29 mouse cellular contexts compared by ENCODE assay signal in the genomic region with DNA sequence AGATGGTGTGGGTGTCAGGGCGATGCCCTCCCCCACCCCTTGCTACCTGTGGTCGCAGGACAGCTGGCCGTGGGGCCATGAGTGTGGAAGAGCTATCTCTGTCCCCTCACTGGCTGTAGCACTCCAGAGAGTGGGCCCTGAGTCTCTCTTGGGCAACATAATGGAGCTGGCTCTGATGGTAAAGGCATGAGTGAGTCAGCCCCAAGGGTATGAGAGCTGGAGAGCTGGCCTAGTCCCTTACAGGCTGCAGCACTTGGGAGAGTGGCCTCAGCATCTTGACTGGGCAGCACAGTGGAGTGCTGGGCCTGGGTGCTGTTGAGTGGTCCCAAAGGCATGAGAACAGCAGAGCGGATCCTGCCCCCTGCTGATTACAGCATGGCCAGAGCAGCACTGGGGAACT.
DNase-seq lines count a peak whose midpoint lies in the region; ATAC-seq and TF ChIP-seq lines count a peak whose summit lies in the region.
"Had no signal": no experiment of that assay in that cellular context is flagged by ENCODE, and none has a peak within 500 bp of the region (broad histone marks: within the 10 kb centered on the region; RNA-seq: fewer than 3 reads in every experiment).

No protein-coding gene starts in this region.

- no peak overlapping the region for H3K4me3 ChIP-seq in forebrain, embryonic 10.5 days
- H3K4me3 ChIP-seq in forebrain, embryonic 12.5 days (replicated peaks), result no peak overlapping the region
- H3K4me3 ChIP-seq in hindbrain, embryonic 12.5 days, result no peak overlapping the region
- no peak overlapping the region for H3K4me3 ChIP-seq in hindbrain, embryonic 13.5 days
- H3K4me3 ChIP-seq in lung, embryonic 14.5 days (ENCODE audit: low read depth, low read length), result no peak overlapping the region
- no peak overlapping the region for H3K4me3 ChIP-seq in embryonic facial prominence, embryonic 10.5 days
- H3K4me3 ChIP-seq in cerebellum, adult 2 months (replicated peaks; ENCODE audit: insufficient read depth, low read depth, low read length), result no peak overlapping the region
- H3K4me3 ChIP-seq: erythroblast, embryonic 14.5 days; midbrain, embryonic 12.5 days; myocyte; neural tube, embryonic 12.5 days had no signal

- TF ChIP-seq CTCF in lung, embryonic 14.5 days (IDR thresholded peaks at IDR 0.05; ENCODE audit: low read depth), result peak; percentile 25; the same call in 1 of the 2 replicates
- no peak for TF ChIP-seq CTCF in cerebellum, adult 2 months (IDR thresholded peaks at IDR 0.05; ENCODE audit: borderline replicate concordance, insufficient read depth, low read depth, low read length)

- H3K9ac ChIP-seq in forebrain, embryonic 12.5 days, result no peak overlapping the region
- H3K9ac ChIP-seq in hindbrain, embryonic 12.5 days, result no peak overlapping the region
- no peak overlapping the region for H3K9ac ChIP-seq in hindbrain, embryonic 13.5 days
- H3K9ac ChIP-seq in lung, embryonic 14.5 days, result no peak overlapping the region
- H3K9ac ChIP-seq: forebrain, postnatal 0 days; midbrain, embryonic 12.5 days; neural tube, embryonic 12.5 days had no signal

- H3K4me2 ChIP-seq in forebrain, embryonic 12.5 days, result no peak overlapping the region
- H3K4me2 ChIP-seq in hindbrain, embryonic 12.5 days (replicated peaks), result no peak overlapping the region
- no peak overlapping the region for H3K4me2 ChIP-seq in hindbrain, embryonic 13.5 days
- no peak overlapping the region for H3K4me2 ChIP-seq in lung, embryonic 14.5 days
- H3K4me2 ChIP-seq: heart, embryonic 11.5 days; midbrain, embryonic 12.5 days; neural tube, embryonic 12.5 days had no signal

- no peak for ATAC-seq in forebrain, embryonic 12.5 days (ENCODE audit: low FRiP score)
- 0 out of 2 replicates have a peak, but pooled peaks have one; percentile 20 for ATAC-seq in hindbrain, embryonic 12.5 days (ENCODE audit: low FRiP score)
- ATAC-seq in hindbrain, embryonic 13.5 days (ENCODE audit: low FRiP score), result no peak
- ATAC-seq in lung, embryonic 14.5 days (ENCODE audit: insufficient read depth), result no peak
- ATAC-seq: forebrain, postnatal 0 days; inflammation-experienced regulatory T-cells, adult 6 months had no signal

- DNase-seq in forebrain, embryonic 10.5 days (ENCODE audit: extremely low spot score, low spot score), result no peak
- no peak for DNase-seq in lung, embryonic 14.5 days
- DNase-seq in lung, postnatal 10 days, result no peak
- no peak for DNase-seq in embryonic facial prominence, embryonic 10.5 days (ENCODE audit: low spot score)
- no peak for DNase-seq in cerebellum, adult 2 months
- DNase-seq: adrenal gland, postnatal 25 days; cerebellum, adult 11-12 months; cerebellum, postnatal 10 days; forebrain, postnatal 0 days; gastrocnemius, postnatal 10 days; heart, postnatal 4 days; kidney, adult 18-20 months; kidney, postnatal 36 days; layer of hippocampus, postnatal 36 days; liver; right cerebral cortex, postnatal 4 days; thymus, adult 18-20 months; thymus, postnatal 25 days had no signal

- peaks cover 25% of the 10 kb centered on the region for H3K4me1 ChIP-seq in forebrain, embryonic 10.5 days
- H3K4me1 ChIP-seq in forebrain, embryonic 12.5 days, result peaks cover 7% of the 10 kb centered on the region
- H3K4me1 ChIP-seq in hindbrain, embryonic 12.5 days, result peaks cover 6% of the 10 kb centered on the region; the same call in 1 of the 2 replicates
- peaks cover 26% of the 10 kb centered on the region for H3K4me1 ChIP-seq in hindbrain, embryonic 13.5 days (replicated peaks)
- no peaks in the 10 kb centered on the region for H3K4me1 ChIP-seq in lung, embryonic 14.5 days (ENCODE audit: insufficient read depth)
- peaks cover 31% of the 10 kb centered on the region for H3K4me1 ChIP-seq in embryonic facial prominence, embryonic 10.5 days
- no peaks in the 10 kb centered on the region for H3K4me1 ChIP-seq in cerebellum, adult 2 months (ENCODE audit: control insufficient read depth, insufficient read depth, low read length)
- H3K4me1 ChIP-seq: midbrain, embryonic 12.5 days; neural tube, embryonic 12.5 days had no signal

- H3K27me3 ChIP-seq in forebrain, embryonic 10.5 days (ENCODE audit: poor library complexity, severe bottlenecking), result peaks cover 16% of the 10 kb centered on the region; the same call in 1 of the 2 replicates
- H3K27me3 ChIP-seq in forebrain, embryonic 12.5 days, result no peaks in the 10 kb centered on the region
- no peaks in the 10 kb centered on the region for H3K27me3 ChIP-seq in hindbrain, embryonic 12.5 days
- H3K27me3 ChIP-seq in hindbrain, embryonic 13.5 days, result no peaks in the 10 kb centered on the region
- no peaks in the 10 kb centered on the region for H3K27me3 ChIP-seq in lung, embryonic 14.5 days (ENCODE audit: insufficient read depth, low read length)
- H3K27me3 ChIP-seq in embryonic facial prominence, embryonic 10.5 days (replicated peaks; ENCODE audit: low read depth, poor library complexity, severe bottlenecking), result 0 out of 2 replicates have a peak, but pooled peaks cover 3% of the 10 kb centered on the region
- H3K27me3 ChIP-seq in cerebellum, adult 2 months (ENCODE audit: control insufficient read depth, insufficient read depth, low read length), result no peaks in the 10 kb centered on the region
- H3K27me3 ChIP-seq: neural tube, embryonic 12.5 days had no signal

- no peaks in the 10 kb centered on the region for H3K36me3 ChIP-seq in forebrain, embryonic 10.5 days (replicated peaks)
- no peaks in the 10 kb centered on the region for H3K36me3 ChIP-seq in forebrain, embryonic 12.5 days (replicated peaks)
- no peaks in the 10 kb centered on the region for H3K36me3 ChIP-seq in hindbrain, embryonic 12.5 days
- H3K36me3 ChIP-seq in hindbrain, embryonic 13.5 days, result no peaks in the 10 kb centered on the region
- H3K36me3 ChIP-seq in lung, embryonic 14.5 days (ENCODE audit: insufficient read depth), result no peaks in the 10 kb centered on the region
- no peaks in the 10 kb centered on the region for H3K36me3 ChIP-seq in embryonic facial prominence, embryonic 10.5 days (replicated peaks)
- H3K36me3 ChIP-seq: midbrain, embryonic 12.5 days; neural tube, embryonic 12.5 days had no signal

- H3K9me3 ChIP-seq in forebrain, embryonic 10.5 days, result no peaks in the 10 kb centered on the region
- H3K9me3 ChIP-seq in forebrain, embryonic 12.5 days, result no peaks in the 10 kb centered on the region
- no peaks in the 10 kb centered on the region for H3K9me3 ChIP-seq in hindbrain, embryonic 12.5 days (replicated peaks)
- H3K9me3 ChIP-seq in hindbrain, embryonic 13.5 days, result no peaks in the 10 kb centered on the region
- no peaks in the 10 kb centered on the region for H3K9me3 ChIP-seq in lung, embryonic 14.5 days (ENCODE audit: low read depth, low read length)
- no peaks in the 10 kb centered on the region for H3K9me3 ChIP-seq in embryonic facial prominence, embryonic 10.5 days
- H3K9me3 ChIP-seq: midbrain, embryonic 12.5 days; neural tube, embryonic 12.5 days had no signal

- 93% methylated on average over 4 of the region's 4 CpGs for WGBS in forebrain, embryonic 10.5 days
- WGBS in forebrain, embryonic 12.5 days, result 95% methylated on average over 4 of the region's 4 CpGs
- WGBS in hindbrain, embryonic 12.5 days, result 92% methylated on average over 4 of the region's 4 CpGs
- 92% methylated on average over 4 of the region's 4 CpGs for WGBS in hindbrain, embryonic 13.5 days
- WGBS in lung, embryonic 14.5 days, result 83% methylated on average over 4 of the region's 4 CpGs
- 88% methylated on average over 4 of the region's 4 CpGs for WGBS in embryonic facial prominence, embryonic 10.5 days
- WGBS in cerebellum, adult 2 months, result 93% methylated on average over 4 of the region's 4 CpGs

- 0 out of 2 replicates have a peak overlapping the region, but pooled peaks have one; percentile 22 for H3K27ac ChIP-seq in forebrain, embryonic 10.5 days
- H3K27ac ChIP-seq in forebrain, embryonic 12.5 days, result no peak overlapping the region
- H3K27ac ChIP-seq in hindbrain, embryonic 12.5 days, result no peak overlapping the region
- no peak overlapping the region for H3K27ac ChIP-seq in hindbrain, embryonic 13.5 days
- H3K27ac ChIP-seq in lung, embryonic 14.5 days (ENCODE audit: low read depth), result no peak overlapping the region
- peak overlapping the region; percentile 71 for H3K27ac ChIP-seq in embryonic facial prominence, embryonic 10.5 days (replicated peaks)
- H3K27ac ChIP-seq in cerebellum, adult 2 months (ENCODE audit: insufficient read depth, low read length), result no peak overlapping the region
- H3K27ac ChIP-seq: macrophage; midbrain, embryonic 12.5 days; neural tube, embryonic 12.5 days; stomach, postnatal 0 days had no signal

- TF ChIP-seq POLR2A in cerebellum, adult 2 months (IDR thresholded peaks at IDR 0.05; ENCODE audit: borderline replicate concordance, insufficient read depth, low read length), result no peak

Comparison
In these comparisons a context has a peak if more than half of its experiments do, and no peak if none do; other contexts are left out.
1. H3K27ac ChIP-seq: peak in forebrain, embryonic 10.5 days (single experiment) and embryonic facial prominence, embryonic 10.5 days (single experiment); none in forebrain, embryonic 12.5 days (single experiment), hindbrain, embryonic 12.5 days (single experiment), hindbrain, embryonic 13.5 days (single experiment), lung, embryonic 14.5 days (single experiment) and cerebellum, adult 2 months (single experiment).